8 mouse cellular contexts compared by ENCODE assay signal in genomic region chr19:44754461-44755377, GRCm38 (mm10). TPM values are rescaled to one million over a fixed set of nuclear protein-coding genes. Genes with fewer than 3 reads are reported as not detected.
DNase-seq lines count a peak whose midpoint lies in the region; ATAC-seq lines count a peak whose summit lies in the region.

No protein-coding gene starts in this region.

- no peak overlapping the region for H3K4me2 ChIP-seq in forebrain, embryonic 13.5 days

- H3K4me1 ChIP-seq in forebrain, embryonic 13.5 days: peaks cover 41% of the 10 kb centered on the region

- no peak overlapping the region for H3K27ac ChIP-seq in forebrain, embryonic 13.5 days

- no peaks in the 10 kb centered on the region for H3K36me3 ChIP-seq in forebrain, embryonic 13.5 days (ENCODE audit: poor library complexity, severe bottlenecking)

- 1% methylated on average over 16 of the region's 16 CpGs for WGBS in forebrain, embryonic 13.5 days

- DNase-seq in CD4-positive, CD25-positive, alpha-beta regulatory T cell, adult 2 months (ENCODE audit: low read depth, low spot score): peak; percentile 31
- peak; percentile 33 for DNase-seq in right cerebral cortex, postnatal 14 days
- DNase-seq in right cerebral cortex, postnatal 36 days (ENCODE audit: low spot score in 2 of 2): no peak
- peak; percentile 86 for DNase-seq in kidney, adult 18-20 months
- peak; percentile 59 for DNase-seq in lung, postnatal 14 days

- H3K9ac ChIP-seq in forebrain, embryonic 13.5 days: no peak overlapping the region

- no peak overlapping the region for H3K4me3 ChIP-seq in forebrain, embryonic 13.5 days

- peaks cover 98% of the 10 kb centered on the region for H3K27me3 ChIP-seq in forebrain, embryonic 13.5 days

- ATAC-seq in CD4-positive, CD25-positive, alpha-beta regulatory T cell, adult 4 months: no peak
- 0 out of 2 replicates have a peak, but pooled peaks have one; percentile 41 for ATAC-seq in forebrain, embryonic 13.5 days
- no peak for ATAC-seq in erythroblast, adult 5-6 weeks (replicated peaks; ENCODE audit: low FRiP score, poor library complexity, severe bottlenecking)

- no peaks in the 10 kb centered on the region for H3K9me3 ChIP-seq in forebrain, embryonic 13.5 days (replicated peaks)

RNA-seq across cellular contexts. Expression of gene Pax2, which starts 1.1 kb away (rescaled TPM):
- under 1 TPM in 1 of 2 experiments, not detected in 1; 0.13 TPM for polyA plus RNA-seq in CD4-positive, CD25-positive, alpha-beta regulatory T cell, adult 4 months (2017; shearing (Covaris generic))
- 0.05 TPM in 1 of 2 replicates, not detected in the other for polyA plus RNA-seq in forebrain, embryonic 13.5 days (2015; fragmentation: Nextera tagmentation; extraction: Ambion mirVana)
- total RNA-seq in erythroblast, adult 5-6 weeks (2015; ENCODE audit: low replicate concordance): not detected in 2 replicates
- total RNA-seq in erythroblast, adult 5-6 weeks (2017; ENCODE audit: low replicate concordance): not detected in 2 replicates

Comparison
In these comparisons a context has a peak if more than half of its experiments do, and no peak if none do; other contexts are left out.
1. DNase-seq: peak in CD4-positive, CD25-positive, alpha-beta regulatory T cell, adult 2 months (single experiment), right cerebral cortex, postnatal 14 days (single experiment), kidney, adult 18-20 months (single experiment) and lung, postnatal 14 days (single experiment); none in right cerebral cortex, postnatal 36 days (0 of 2).